Mouse (Mus musculus) kidney, postnatal 0 days (tissue): Measurements from ENCODE around the gene Tanc2. TPM values are rescaled to one million over a fixed set of nuclear protein-coding genes. Genes with fewer than 3 reads are reported as not detected.
A peak's percentile ranks its signal among the peaks of the same experiment; 100 is the strongest.

Source experiments
- ATAC-seq: fragments of 200-750 bp; cut with Nextera tagmentation; replicated peaks from 2 replicates; pipeline ENCODE4 v1.8.0; 2017; ENCODE audit warnings: low read depth, moderate number of reproducible peaks, moderate TSS enrichment, moderate library complexity; ENCODE audit not compliant: low FRiP score
- DNase-seq: peaks from one replicate; pipeline ENCODE4 v3.0.0-alpha.2; 2016; ENCODE audit warnings: low spot score
- H3K27ac ChIP-seq: fragments of 300-500 bp; sonication (generic); 2 replicates; pipeline ENCODE4 v1.5.1; 2014; ENCODE audit warnings: mild to moderate bottlenecking
- H3K27me3 ChIP-seq: fragments of 300-500 bp; sonication (generic); 2 replicates; pipeline ENCODE4 v1.6.1; 2014; ENCODE audit warnings: low read length, mixed read lengths; ENCODE audit not compliant: insufficient read depth
- H3K36me3 ChIP-seq: fragments of 300-500 bp; sonication (generic); 2 replicates; pipeline ENCODE4 v1.6.1; 2014; ENCODE audit warnings: low read length, mixed read lengths; ENCODE audit not compliant: insufficient read depth
- H3K4me1 ChIP-seq: fragments of 300-500 bp; sonication (generic); replicated peaks from 2 replicates; pipeline ENCODE4 v1.6.1; 2014; ENCODE audit warnings: antibody characterized with exemption, low read length, mixed read lengths; ENCODE audit not compliant: insufficient read depth
- H3K4me2 ChIP-seq: fragments of 300-500 bp; sonication (generic); 2 replicates; pipeline ENCODE4 v1.6.1; 2014; ENCODE audit warnings: mild to moderate bottlenecking, low read length, moderate library complexity, mixed read lengths
- H3K4me3 ChIP-seq: fragments of 300-500 bp; sonication (generic); replicated peaks from 2 replicates; pipeline ENCODE4 v1.5.1; 2014; ENCODE audit warnings: low read depth, low read length
- H3K9ac ChIP-seq: fragments of 300-500 bp; sonication (generic); 2 replicates; pipeline ENCODE4 v1.6.1; 2014; ENCODE audit warnings: low read depth, low read length
- H3K9me3 ChIP-seq: fragments of 300-500 bp; sonication (generic); replicated peaks from 2 replicates; pipeline ENCODE4 v1.6.1; 2016; ENCODE audit warnings: low read length, inconsistent platforms, mixed read lengths
- CTCF ChIP-seq: IDR thresholded peaks from 2 replicates; pipeline ENCODE4 v1.5.1; 2016; ENCODE audit warnings: antibody characterized with exemption, low read depth, mild to moderate bottlenecking, moderate library complexity
- WGBS: fragments of 180-500 bp; shearing (Covaris S2); extraction: QIAGEN DNeasy Blood & Tissue Kit; methylation state at CpG from one replicate; pipeline ENCODE4 v1.1.7; 2014; 5-methylcytosine and 5-hydroxymethylcytosine counted together
- polyA plus RNA-seq: library from polyadenylated mRNA; unstranded; fragments of >200 nt; fragmentation: Nextera tagmentation; extraction: Ambion mirVana; gene quantifications from 2 replicates; pipeline ENCODE4 v1.2.1, GENCODE M21; 2015

The Tanc2 gene
- polyA plus RNA-seq, 1 experiment from 2014 or later = 8.8 TPM

DNA sequence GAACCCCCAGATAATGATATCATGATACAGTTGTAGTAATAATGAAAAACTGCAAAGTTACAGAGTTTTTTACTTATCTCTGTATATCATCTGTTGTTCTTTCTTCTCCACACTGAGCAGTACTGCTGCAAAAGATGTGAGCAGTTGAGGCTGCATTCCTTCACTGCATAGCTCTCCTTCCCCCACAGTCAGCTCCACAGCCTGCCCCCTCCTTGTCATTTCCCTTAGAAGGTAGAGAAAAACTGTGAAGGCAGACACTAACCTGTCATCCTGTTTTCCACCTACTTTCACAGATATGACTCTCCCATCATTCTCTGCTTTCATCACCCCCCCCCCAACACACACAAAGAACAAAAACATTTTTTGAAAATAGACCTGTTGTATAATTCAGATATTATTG, 248.2 kb downstream of the Tanc2 start:
- ATAC-seq (no peak), DNase-seq (no peak)
- H3K4me3 ChIP-seq = no peak overlapping the region
- no peaks in the 10 kb centered on the region for H3K27me3 ChIP-seq
- 0 out of 2 replicates have a peak, but pooled peaks cover 3% of the 10 kb centered on the region for H3K36me3 ChIP-seq
- no peak overlapping the region for H3K27ac ChIP-seq
- H3K9ac ChIP-seq = no peak overlapping the region
- no peak overlapping the region for H3K4me2 ChIP-seq
- H3K4me1 ChIP-seq = no peaks in the 10 kb centered on the region
- H3K9me3 ChIP-seq = no peaks in the 10 kb centered on the region
- no peak for TF ChIP-seq CTCF

DNA sequence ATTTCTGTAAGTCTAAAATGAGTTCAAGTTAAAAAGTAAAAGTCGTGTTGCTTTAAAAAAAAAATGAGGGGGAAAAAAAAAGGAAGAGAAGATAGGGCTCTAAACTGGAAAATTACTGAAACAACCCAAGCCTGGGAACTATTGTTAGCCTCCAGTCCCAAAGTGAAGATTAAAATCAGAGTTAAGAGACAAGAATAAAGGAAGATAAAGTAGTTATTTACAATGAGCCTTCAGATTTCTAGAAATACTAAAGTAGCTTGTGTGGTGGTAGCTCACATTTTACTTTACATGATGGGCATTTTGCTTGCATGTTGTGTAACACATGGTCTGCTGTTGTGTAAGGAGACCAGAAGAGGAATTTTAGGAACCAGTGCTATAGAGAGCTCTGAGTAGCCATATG, 256.1 kb downstream of the Tanc2 start:
- no peak overlapping the region for H3K9ac ChIP-seq
- no peak overlapping the region for H3K4me2 ChIP-seq
- no peak overlapping the region for H3K4me3 ChIP-seq
- no peaks in the 10 kb centered on the region for H3K4me1 ChIP-seq
- H3K27ac ChIP-seq = no peak overlapping the region
- H3K27me3 ChIP-seq = no peaks in the 10 kb centered on the region
- 89% methylated on average over 1 of the region's 1 CpGs for WGBS
- no peaks in the 10 kb centered on the region for H3K9me3 ChIP-seq
- DNase-seq (no peak), ATAC-seq (no peak)
- no peaks in the 10 kb centered on the region for H3K36me3 ChIP-seq
- no peak for TF ChIP-seq CTCF

DNA sequence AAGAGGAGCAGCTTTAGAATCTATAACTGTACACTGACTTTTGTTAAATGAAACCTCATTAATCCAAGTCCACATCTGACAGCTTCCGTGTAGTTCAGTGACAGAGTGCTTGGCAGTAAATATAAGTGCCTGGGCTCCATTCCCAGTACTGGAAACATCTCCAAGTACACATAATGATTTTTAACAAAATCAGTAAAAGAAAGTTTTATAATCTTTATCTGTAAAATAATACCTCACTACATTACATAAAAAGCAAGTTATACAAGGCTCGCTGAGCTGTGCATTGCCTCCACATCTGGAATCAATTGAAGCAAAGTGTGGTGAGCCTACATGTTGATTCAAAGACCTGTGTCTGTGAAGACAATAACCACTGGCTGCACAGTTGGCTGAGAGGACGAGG, 265.7 kb downstream of the Tanc2 start:
- H3K27ac ChIP-seq = no peak overlapping the region
- no peak overlapping the region for H3K4me2 ChIP-seq
- H3K4me3 ChIP-seq = no peak overlapping the region
- 0 out of 2 replicates have a peak, but pooled peaks cover 3% of the 10 kb centered on the region for H3K36me3 ChIP-seq
- ATAC-seq = no peak
- TF ChIP-seq CTCF = no peak
- no peak overlapping the region for H3K9ac ChIP-seq
- H3K9me3 ChIP-seq = no peaks in the 10 kb centered on the region
- no peaks in the 10 kb centered on the region for H3K4me1 ChIP-seq
- peak; percentile 25 for DNase-seq
- no peaks in the 10 kb centered on the region for H3K27me3 ChIP-seq
- 47% methylated on average over 3 of the region's 3 CpGs for WGBS

DNA sequence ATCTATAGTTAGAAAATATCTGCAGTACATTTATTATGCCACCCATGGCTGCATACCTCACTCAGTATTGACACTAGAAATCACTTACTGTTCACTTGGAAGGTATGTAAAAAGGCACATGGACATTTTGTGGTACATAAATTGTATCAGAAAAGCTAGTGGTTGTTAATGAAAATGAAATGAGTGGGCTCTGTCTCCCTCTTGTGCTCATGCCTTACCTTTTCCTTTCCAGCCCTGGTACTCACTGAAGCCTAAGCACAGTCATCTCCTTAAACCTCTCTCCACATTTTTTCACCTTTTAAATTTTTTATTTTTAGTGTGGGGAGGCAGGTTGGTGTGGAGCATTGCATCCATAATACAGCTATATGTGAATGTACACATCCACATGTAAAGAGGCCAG, 268.3 kb downstream of the Tanc2 start:
- Histone ChIP-seq H3K27ac (no peak overlapping the region), H3K36me3 (0 out of 2 replicates have a peak, but pooled peaks cover 3% of the 10 kb centered on the region), H3K9ac (no peak overlapping the region), H3K4me2 (no peak overlapping the region), H3K4me1 (no peaks in the 10 kb centered on the region), H3K4me3 (no peak overlapping the region), H3K9me3 (no peaks in the 10 kb centered on the region), H3K27me3 (no peaks in the 10 kb centered on the region)
- DNase-seq (peak; percentile 24), ATAC-seq (no peak)
- TF ChIP-seq CTCF = peak; percentile 61

DNA sequence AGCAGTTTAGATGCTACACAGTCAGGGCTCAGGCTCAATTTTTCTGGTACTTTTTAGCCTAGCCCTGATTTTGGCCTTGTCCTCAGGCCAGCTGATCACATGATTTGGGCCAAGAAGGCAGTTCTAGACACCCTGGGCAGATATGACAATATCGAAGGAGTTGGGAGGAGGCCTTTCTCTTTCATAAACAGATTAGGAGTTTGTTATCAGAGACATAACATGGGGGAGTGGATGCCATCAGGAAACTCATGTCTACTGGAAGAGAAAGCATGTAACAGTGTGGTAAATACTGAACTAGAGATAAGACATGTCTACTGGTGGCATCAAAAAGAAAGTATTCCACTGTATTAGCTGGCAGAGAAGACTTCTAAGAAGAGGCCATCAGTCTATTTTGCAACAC, 295.8 kb downstream of the Tanc2 start:
- Histone ChIP-seq H3K36me3 (0 out of 2 replicates have a peak, but pooled peaks cover 3% of the 10 kb centered on the region), H3K4me3 (no peak overlapping the region), H3K4me1 (no peaks in the 10 kb centered on the region), H3K27ac (no peak overlapping the region), H3K9ac (no peak overlapping the region), H3K4me2 (no peak overlapping the region), H3K27me3 (no peaks in the 10 kb centered on the region), H3K9me3 (no peaks in the 10 kb centered on the region)
- DNase-seq = no peak
- no peak for ATAC-seq
- TF ChIP-seq CTCF = no peak
- WGBS = 90% methylated on average over 1 of the region's 1 CpGs

DNA sequence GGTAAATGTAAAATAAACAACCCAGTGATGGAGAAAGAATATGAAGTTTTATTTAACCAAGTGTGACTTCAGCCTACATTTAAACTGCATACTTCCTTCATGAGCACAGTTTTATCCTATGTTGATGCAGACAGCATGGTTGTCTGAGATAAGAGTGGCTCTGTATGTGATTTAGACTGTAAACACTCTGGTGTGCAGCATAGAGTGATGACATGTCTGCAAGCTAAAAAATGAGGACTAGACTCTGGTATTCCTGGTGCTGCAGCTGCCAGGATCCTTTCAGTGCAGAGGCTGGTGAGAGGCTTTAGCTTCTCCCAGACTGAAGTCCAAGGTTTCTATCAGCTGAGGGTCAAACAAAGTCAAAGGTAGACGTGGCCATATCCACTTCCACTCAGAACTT, 297.5 kb downstream of the Tanc2 start:
- H3K4me3 ChIP-seq = no peak overlapping the region
- 0 out of 2 replicates have a peak, but pooled peaks cover 3% of the 10 kb centered on the region for H3K36me3 ChIP-seq
- no peak overlapping the region for H3K4me2 ChIP-seq
- WGBS = 81% methylated on average over 1 of the region's 1 CpGs
- DNase-seq (no peak), ATAC-seq (no peak)
- no peak overlapping the region for H3K9ac ChIP-seq
- no peaks in the 10 kb centered on the region for H3K9me3 ChIP-seq
- no peak overlapping the region for H3K27ac ChIP-seq
- no peaks in the 10 kb centered on the region for H3K4me1 ChIP-seq
- no peak for TF ChIP-seq CTCF
- no peaks in the 10 kb centered on the region for H3K27me3 ChIP-seq

DNA sequence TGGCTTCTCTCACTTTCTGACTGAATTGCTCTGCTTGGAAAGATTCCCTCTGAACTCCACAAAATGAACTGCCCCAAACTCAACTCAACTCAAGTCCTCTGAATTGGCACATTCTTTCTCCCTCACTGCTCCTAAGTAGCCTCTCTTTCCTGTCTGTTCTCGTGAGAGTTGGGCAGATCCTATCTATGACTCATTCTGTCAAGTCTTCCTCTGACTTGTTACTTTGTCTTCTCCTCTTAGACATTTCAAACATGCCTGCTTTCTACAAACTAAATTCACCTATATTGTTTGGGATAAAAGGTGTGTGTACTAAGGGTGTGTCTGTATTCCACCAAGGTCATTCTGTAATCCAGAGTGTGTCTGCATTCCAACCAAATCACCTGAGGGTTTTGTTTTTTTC, 309.4 kb downstream of the Tanc2 start:
- no peaks in the 10 kb centered on the region for H3K9me3 ChIP-seq
- no peaks in the 10 kb centered on the region for H3K36me3 ChIP-seq
- TF ChIP-seq CTCF = no peak
- no peaks in the 10 kb centered on the region for H3K4me1 ChIP-seq
- 61% methylated on average over 1 of the region's 1 CpGs for WGBS
- DNase-seq (no peak), ATAC-seq (no peak)
- H3K9ac ChIP-seq = no peak overlapping the region
- H3K27me3 ChIP-seq = no peaks in the 10 kb centered on the region
- H3K4me2 ChIP-seq = no peak overlapping the region
- no peak overlapping the region for H3K27ac ChIP-seq
- H3K4me3 ChIP-seq = no peak overlapping the region
